Mouse (Mus musculus): ENCODE data around the gene Supt4a.

Supt4a gene

DNA sequence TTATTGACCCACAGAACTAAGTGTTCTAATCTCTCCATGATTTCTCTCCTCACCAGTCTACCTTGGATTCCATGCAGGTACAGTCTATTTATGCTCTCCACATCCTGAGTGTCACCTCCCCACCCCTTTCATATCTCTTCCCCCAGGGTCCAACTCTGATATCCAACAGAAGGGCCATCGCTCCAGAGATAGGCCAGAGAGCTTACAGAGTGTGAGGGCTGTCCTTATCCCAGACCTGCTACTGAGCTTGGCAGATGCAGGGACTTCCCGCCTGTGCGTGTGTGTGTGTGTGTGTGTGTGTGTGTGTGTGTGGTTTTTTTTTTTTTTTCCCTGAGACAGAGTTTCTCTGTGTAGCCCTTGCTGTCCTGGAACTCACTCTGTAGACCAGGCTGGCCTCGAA is 31.4 kb downstream of the Supt4a start:
- 78% methylated on average over 4 of the region's 4 CpGs for WGBS

DNA sequence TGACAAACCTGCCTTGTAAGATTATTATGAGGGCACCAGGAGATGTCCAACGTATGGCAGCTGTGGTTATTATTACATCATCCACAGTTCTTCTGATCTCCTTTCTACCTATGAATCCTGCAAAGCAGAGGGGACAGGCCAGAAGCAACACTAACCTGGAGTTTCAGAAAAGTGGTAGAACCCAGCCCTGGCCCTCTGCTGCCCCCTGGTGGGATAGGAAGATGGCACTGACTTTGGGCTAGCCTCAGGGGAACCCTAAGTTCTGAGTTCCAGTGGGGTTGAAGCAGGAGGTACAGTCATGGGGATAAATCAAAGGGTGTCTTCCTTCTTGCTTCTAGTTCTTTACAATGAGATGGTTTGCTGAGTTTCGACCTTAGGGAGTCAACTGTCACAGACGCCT is 33.6 kb downstream of the Supt4a start:
- WGBS: 56% methylated on average over 3 of the region's 3 CpGs

DNA sequence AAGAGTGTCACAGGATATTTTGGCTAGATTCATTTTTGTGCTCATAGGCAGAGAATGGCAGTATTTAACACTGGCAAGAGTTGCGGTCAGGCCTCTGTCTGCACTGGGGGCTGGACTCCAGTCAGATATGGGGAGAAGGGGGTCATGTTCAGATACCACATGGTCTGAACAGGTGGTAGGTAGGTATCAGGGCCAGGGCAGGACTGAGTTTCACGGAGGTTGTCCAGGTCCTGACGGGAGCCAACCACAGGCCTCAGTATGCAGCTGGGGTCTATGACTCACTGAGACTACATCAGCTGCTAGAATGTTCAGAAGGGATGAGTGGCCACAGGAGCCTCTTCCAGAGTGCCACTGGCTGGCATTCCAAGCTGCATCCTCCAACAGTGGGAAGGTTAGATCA is 35.0 kb downstream of the Supt4a start:
- WGBS: 73% methylated on average over 3 of the region's 3 CpGs

DNA sequence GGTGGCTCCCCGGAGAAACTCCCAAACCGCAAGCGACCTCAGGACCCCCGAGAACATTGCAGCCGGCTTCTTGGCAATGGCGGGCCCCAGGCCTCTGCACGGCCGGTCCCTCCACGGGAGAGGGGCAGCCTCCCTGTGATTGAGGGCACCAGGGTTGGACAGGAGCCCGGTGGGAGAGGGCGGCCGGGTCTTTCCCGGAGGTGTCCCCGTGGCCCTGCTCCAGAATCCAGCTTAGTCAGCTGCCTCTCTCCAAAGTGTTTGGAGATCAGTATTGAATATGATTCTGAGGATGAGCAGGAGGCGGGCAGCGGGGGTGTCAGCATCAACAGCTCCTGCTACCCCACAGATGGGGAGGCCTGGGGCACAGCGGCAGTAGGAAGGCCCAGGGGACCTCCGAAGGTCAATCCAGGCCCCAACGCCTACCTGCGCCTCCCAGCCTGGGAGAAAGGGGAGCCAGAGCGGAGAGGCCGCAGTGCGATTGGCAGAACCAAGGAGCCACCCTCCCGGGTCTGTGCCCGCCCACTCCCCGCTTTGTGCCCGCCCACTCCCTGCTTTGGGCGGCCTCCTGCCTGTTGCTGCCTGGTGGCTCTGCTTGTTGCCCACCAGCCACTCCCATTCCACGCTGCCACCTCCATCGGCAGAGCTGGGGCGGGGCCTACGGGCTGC is 40.9 kb downstream of the Supt4a start:
- WGBS: 26% methylated on average over 32 of the region's 32 CpGs

DNA sequence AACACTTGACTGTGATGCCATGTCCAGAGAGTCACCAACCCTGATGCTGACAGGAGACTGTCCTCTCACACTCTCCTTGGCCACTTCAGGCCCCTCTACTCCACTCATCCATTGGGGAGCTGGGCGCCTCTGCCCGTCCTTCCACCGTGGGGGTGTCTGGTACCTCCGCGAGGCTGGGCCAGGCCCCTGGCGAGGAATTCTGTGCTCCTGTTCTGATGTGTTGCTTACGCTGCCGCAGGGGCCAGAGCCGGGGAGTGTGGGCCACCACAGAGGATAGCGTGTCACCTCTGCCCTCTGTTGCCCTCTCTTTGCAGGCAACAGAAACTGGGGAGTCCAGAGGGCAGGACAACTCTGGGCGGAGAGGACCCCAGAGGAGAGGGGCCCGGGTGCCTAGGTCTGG is 41.6 kb downstream of the Supt4a start:
- WGBS: 60% methylated on average over 12 of the region's 12 CpGs

DNA sequence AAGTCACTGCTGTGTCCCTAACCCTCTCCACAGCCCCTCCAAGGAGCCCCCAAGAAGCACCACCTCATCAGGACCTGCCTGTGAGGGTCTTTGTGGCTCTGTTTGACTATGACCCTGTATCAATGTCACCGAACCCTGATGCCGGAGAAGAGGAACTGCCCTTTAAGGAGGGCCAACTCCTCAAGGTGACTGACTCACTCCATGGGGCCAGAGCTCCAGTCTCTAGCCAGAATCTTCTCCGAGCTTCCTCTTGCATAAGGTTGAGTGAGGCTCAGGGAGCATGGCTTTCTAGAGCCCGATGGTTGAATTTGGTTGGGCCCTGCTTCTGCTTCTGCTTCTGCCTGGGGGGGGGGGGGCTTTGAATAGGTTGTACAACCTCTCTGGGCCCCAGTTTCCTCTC is 42.0 kb downstream of the Supt4a start:
- WGBS: 83% methylated on average over 4 of the region's 4 CpGs

DNA sequence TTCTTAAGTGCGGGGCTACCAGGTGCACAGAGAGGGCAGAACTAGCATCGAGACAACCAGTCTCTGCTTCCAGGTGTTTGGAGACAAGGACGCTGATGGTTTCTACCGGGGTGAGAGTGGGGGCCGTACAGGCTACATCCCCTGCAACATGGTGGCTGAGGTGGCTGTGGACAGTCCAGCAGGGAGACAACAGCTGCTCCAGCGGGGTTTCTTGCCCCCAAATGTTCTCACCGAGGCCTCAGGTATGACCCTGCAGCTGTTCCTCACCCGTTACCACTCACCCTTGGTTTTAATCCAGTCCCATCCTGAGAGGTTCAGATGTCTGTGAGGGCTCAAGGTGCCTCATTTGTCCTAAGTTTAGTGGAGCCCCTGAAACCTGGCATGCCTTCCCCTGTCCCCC is 42.8 kb downstream of the Supt4a start:
- 87% methylated on average over 8 of the region's 8 CpGs for WGBS

DNA sequence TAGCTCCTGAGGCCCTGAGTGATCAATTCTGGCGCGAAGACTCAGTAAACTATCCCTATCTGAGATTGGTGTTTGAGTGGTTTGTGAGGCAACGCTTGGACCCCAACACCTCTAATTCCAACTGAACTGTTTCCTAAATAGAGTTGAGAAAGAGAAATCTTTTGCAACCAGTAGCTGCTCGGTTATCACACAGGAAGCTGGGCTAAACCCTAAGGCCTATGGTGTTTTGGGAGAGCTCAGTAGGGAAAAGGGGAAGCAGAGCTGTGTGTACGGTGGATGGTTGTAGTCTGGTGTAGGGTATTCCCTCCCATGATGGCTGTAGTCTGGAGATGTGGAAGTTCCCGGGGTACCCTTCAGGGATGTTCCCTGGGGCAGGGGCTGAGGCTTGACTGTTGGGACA is 52.7 kb downstream of the Supt4a start:
- 86% methylated on average over 6 of the region's 6 CpGs for WGBS
